Mouse (Mus musculus) left cerebral cortex, postnatal 36 days (tissue): ENCODE data around the gene Ccdc159. TPM values are rescaled to one million over a fixed set of nuclear protein-coding genes. Genes with fewer than 3 reads are reported as not detected.

Experiments used
- DNase-seq, 2 experiments: peaks; one replicate each; pipeline ENCODE4 v3.0.0; 2021 to 2022; ENCODE audit warnings: low spot score in 2 of 2, mixed read lengths in 1 of 2
- intact Hi-C: fragments of 180-260 bp; cut with DNase I; formaldehyde crosslinking; loops from one replicate; pipeline ENCODE4 v1.15.1; 2025
- total RNA-seq, 2 experiments: library from RNA; stranded (reverse); gene quantifications; 2 replicates each; pipeline ENCODE4 v1.2.3; 2021

The Ccdc159 gene
- total RNA-seq, 2 experiments from 2014 or later, result 13.0 to 20.1 TPM

DNA sequence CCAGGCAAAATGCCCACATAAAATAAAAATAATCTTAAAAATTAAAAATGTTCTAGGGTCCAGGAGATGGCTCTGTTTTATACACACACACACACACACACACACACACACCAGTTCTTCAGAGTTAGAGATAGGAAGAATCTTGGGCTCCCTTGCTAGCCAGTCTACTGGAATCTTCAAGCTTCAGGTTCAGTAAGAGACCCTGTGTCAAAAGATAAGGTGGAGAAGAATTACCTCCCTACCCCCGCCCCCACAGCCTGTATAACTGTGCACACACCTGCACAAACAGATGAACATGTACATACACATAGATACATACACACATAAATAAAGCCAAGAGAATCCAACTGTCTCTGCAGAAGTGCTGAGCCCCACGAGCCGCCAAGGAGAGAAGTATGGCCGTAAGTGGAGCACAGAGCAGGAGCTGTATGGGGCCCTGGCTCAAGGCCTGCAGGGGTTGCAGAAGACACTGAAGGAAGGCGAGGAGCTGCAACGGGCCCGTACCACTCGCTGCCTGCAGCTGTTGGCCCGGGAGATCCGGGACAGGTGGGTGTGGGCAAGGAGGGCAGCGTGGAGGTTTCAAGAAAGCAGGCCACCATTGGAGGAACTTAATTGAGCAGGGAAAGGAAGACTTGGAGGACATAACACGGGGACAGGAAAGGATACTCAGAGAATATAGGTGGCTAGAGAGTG is 5.3 kb downstream of the Ccdc159 start:
- DNase-seq, result no peak

GRCm38 (mm10) chr9:21934021-21934420 is 6.8 kb downstream of the Ccdc159 start:
- intact Hi-C loops, result no loop called here
- DNase-seq, result no peak

More for the DNA sequence above, 5.3 kb downstream of the Ccdc159 start:
- intact Hi-C loops, result no loop called here

DNA sequence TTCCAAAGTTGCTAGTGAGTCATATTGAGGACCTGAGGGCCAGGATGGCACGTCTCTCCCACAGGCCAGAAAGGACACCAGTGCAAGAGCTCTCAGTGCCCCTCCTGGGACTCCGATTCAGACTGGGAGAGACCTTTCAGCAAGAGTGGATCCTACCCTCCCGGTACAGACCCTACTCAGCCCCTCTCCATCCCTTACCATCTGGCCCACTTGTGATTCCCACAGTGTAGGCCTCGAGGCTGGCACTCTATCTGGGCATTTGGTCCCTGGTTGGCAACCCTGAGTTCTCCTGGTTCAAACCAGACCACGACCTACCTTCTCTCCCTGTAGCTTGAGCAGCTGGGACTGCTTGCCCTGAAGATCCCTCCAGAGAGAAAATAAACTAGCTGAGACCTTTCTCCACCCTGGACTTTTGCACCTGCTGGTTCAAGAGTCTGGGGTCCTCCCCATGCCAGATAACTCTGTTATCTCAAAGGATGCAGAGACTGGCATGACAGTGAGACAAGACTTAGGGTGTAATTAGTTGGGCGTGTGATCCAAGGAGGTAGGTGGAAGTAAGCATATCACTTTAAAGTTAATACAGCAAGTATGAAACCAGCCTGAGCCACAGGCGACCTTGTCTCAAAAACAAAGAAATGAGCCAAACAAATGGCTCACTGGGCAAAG is 8.3 kb downstream of the Ccdc159 start:
- DNase-seq, result no peak
- intact Hi-C loops, result loop anchor here (2.0 kb wide), 1 partner anchor 17 kb away; no protein-coding TSS in a partner anchor

- DNase-seq, result peak; percentile 96 to 97
- intact Hi-C loops, result loop anchor here (2.0 kb wide), 1 partner anchor 16 kb away; no protein-coding TSS in a partner anchor
Measured at GRCm38 (mm10) chr9:21936692-21937570, 9.7 kb downstream of the Ccdc159 start, which contains the start of gene Plppr2. Gene Plppr2, plus strand, starts transcription at chr9:21937033.

- intact Hi-C loops, result loop anchor here (2.0 kb wide), 1 partner anchor 15 kb away; no protein-coding TSS in a partner anchor
- no peak for DNase-seq
Measured at GRCm38 (mm10) chr9:21937711-21938175, 10.5 kb downstream of the Ccdc159 start.

DNA sequence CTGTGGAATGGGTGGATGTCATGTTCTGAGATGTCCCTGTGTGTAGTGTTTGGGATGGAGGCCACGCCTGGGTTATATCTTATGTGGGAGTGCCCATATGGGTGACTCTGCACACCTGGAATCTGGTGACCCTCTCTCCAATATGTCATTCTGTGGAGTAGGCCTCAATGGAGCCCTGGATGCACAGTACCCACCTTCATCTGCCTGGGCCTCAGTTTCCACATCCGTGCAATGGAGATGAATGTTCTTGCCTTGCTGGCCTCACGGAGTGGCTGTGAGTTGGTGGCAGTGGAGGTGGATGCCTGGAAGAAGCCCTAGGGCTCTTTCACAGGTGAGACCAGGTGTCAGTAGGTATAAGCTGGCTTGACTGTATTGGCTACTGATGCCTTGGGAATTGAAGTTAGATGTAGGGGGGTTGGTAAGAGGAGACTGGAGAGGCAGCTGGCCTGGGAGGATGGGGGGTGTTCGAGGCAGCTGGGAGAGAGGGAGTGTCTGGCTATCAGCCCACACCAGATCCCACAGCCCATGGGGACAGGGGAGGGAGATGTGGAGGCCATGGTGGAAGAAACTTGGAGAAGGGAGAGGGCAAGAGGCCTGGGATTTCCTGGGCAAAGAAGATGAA is 11.1 kb downstream of the Ccdc159 start:
- intact Hi-C loops, result no loop called here
- DNase-seq, result no peak

DNA sequence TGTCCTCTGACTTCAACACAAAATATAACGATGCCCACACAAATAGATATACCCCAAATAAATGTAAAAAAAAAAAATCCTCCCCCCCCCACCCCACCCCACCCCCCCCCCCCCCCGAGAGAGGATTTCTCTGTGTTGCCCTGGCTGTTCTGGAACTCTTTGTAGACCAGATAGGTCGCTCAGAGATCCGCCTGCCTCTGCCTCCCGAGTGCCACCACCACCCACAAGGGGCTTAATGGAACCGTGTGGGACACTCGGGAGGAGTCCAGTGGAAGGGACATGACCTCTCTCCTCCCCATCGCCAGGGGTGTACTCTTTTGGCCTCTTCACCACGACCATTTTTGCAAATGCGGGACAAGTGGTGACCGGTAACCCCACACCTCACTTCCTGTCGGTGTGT is 15.8 kb downstream of the Ccdc159 start:
- no peak for DNase-seq
- intact Hi-C loops, result no loop called here

- intact Hi-C loops, result no loop called here
- no peak for DNase-seq
Measured at GRCm38 (mm10) chr9:21943638-21944037, 16.4 kb downstream of the Ccdc159 start.

GRCm38 (mm10) chr9:21944267-21944666 is 17.0 kb downstream of the Ccdc159 start:
- intact Hi-C loops, result no loop called here
- no peak for DNase-seq

GRCm38 (mm10) chr9:21947540-21948130 is 20.4 kb downstream of the Ccdc159 start:
- intact Hi-C loops, result no loop called here
- no peak for DNase-seq

DNA sequence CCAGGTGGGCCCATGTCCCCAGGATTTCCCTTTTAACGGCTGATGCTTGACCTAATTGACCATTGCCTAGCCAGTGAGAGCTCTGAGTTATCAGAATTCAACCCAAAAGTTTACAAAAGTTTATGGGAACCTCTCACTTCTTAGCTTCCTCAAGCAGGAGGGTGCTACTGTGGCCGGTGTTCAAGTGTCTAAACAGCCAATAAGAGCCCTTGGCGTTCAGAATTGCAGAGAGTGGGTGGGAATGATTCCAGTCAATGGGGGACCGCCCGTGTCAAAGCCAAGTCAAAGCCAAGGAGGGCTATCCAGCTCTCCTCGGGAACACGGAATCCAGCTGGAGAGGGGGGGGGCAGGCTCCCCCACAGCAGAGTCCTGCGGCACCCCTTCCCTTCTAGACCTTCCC is 20.9 kb downstream of the Ccdc159 start:
- intact Hi-C loops, result no loop called here
- no peak for DNase-seq

GRCm38 (mm10) chr9:21948790-21949189 is 21.5 kb downstream of the Ccdc159 start:
- no peak for DNase-seq
- intact Hi-C loops, result no loop called here

- intact Hi-C loops, result no loop called here
- no peak for DNase-seq
Measured at GRCm38 (mm10) chr9:21950322-21950721, 23.1 kb downstream of the Ccdc159 start.

- intact Hi-C loops, result loop anchor here (2.0 kb wide), 1 partner anchor 15 kb away; the partner anchor contains the start of gene Plppr2
- DNase-seq, result no peak
Measured at GRCm38 (mm10) chr9:21951977-21952376, 24.7 kb downstream of the Ccdc159 start.

- intact Hi-C loops, result loop anchor here (2.0 kb wide), 1 partner anchor 17 kb away; the partner anchor contains the start of gene Plppr2
Measured at GRCm38 (mm10) chr9:21953600-21953999, 26.3 kb downstream of the Ccdc159 start.

DNA sequence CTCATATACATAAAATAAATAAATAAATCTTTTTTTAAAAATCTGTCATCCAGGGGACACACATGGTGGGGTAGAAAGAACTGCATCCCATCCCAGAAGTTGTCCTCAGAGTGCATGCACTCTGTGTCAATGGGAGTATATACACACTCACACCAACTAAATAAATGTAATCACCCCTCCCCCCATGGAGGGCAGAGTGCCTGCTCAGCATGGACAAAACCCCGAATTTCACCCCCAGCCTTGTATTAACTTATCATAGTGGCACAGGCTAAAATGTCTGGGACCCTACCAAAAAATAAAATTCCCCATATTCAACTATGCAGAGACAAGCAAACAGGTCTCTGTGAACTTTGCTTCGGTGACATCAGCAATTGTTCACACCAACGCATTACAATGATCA is 27.4 kb downstream of the Ccdc159 start:
- intact Hi-C loops, result loop anchor here (2.0 kb wide), 1 partner anchor 48 kb away; the partner anchor contains the start of genes Ccdc151 and Prkcsh
- DNase-seq, result no peak

More at GRCm38 (mm10) chr9:21953600-21953999, 26.3 kb downstream of the Ccdc159 start:
- peak; percentile 54 to 66 for DNase-seq

DNA sequence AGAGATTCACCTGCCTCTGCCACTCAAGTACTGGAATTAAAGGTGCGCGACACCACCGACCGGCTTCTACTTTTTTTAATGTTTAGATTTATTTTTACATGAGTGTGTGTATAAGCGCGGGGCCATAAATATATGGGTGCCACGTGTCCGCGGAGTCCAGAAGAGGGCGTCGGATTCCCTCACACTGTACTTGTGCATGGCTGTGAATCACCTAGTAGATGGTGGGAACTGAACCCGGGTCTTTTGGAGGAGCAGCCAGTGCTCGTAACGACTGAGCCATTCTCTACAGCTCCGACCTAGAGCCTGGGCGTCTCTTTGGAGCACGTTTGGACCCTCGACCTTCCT is 27.9 kb downstream of the Ccdc159 start:
- intact Hi-C loops, result loop anchor here (2.0 kb wide), 1 partner anchor 48 kb away; the partner anchor contains the start of genes Ccdc151 and Prkcsh
- DNase-seq, result no peak

GRCm38 (mm10) chr9:21955570-21956281 is 28.5 kb downstream of the Ccdc159 start, which contains the start of gene Swsap1:
Gene Swsap1, plus strand, starts transcription at chr9:21955755.
- intact Hi-C loops, result loop anchor here (2.0 kb wide), 1 partner anchor 47 kb away; the partner anchor contains the start of genes Ccdc151 and Prkcsh
- peak; percentile 99 to 100 for DNase-seq
